8 mouse cellular contexts compared by ENCODE assay signal in the genomic region with DNA sequence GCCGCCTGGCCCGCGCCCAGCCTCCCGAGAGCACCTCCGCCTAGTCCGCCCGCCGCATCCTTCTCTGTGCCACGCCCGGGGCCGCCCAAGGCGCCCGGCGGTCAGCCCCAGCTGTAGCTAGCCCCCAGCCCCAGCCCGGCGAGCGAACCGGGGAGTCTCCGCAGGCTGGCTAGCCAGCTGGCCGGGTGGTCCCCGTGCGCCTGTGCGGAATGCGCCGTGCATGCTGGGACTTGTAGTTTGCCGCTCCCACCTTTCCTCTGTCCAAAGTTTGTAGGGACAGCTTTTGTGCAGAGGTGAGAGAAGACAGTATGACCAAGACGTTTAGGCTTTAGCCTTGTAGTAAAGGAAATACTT. TPM values are rescaled to one million over a fixed set of nuclear protein-coding genes. Genes with fewer than 3 reads are reported as not detected.
A peak's percentile ranks its signal among the peaks of the same experiment; 100 is the strongest.
DNase-seq lines count a peak whose midpoint lies in the region; ATAC-seq and TF ChIP-seq lines count a peak whose summit lies in the region.

A gene (minus strand): TSS at position 195 of the 354 bp plus-strand sequence.

- no peaks in the 10 kb centered on the region for H3K9me3 ChIP-seq in ES-Bruce4 (replicated peaks; ENCODE audit: control insufficient read depth, insufficient read depth, low read length, poor library complexity, severe bottlenecking)
- H3K9me3 ChIP-seq in forebrain, embryonic 14.5 days (replicated peaks; ENCODE audit: control insufficient read depth, low read length) = no peaks in the 10 kb centered on the region
- no peaks in the 10 kb centered on the region for H3K9me3 ChIP-seq in liver, embryonic 16.5 days (replicated peaks; ENCODE audit: control insufficient read depth, low read length)

- H3K27me3 ChIP-seq in ES-Bruce4 (ENCODE audit: control insufficient read depth, insufficient read depth, low read length, poor library complexity, severe bottlenecking) = no peaks in the 10 kb centered on the region
- 0 out of 2 replicates have a peak, but pooled peaks cover 5% of the 10 kb centered on the region for H3K27me3 ChIP-seq in forebrain, embryonic 14.5 days (replicated peaks; ENCODE audit: control insufficient read depth, insufficient read depth, low read length)
- peaks cover 18% of the 10 kb centered on the region for H3K27me3 ChIP-seq in liver, embryonic 16.5 days (ENCODE audit: control insufficient read depth, insufficient read depth, low read depth, low read length)

- H3K9ac ChIP-seq in ES-Bruce4 (ENCODE audit: low read depth, poor library complexity, severe bottlenecking) = peak within 1 kb of the TSS; percentile 80
- peak within 1 kb of the TSS; percentile 86 for H3K9ac ChIP-seq in forebrain, embryonic 14.5 days (ENCODE audit: low read length)
- peak within 1 kb of the TSS; percentile 42 for H3K9ac ChIP-seq in liver, embryonic 16.5 days (ENCODE audit: low read depth, low read length)

- H3K27ac ChIP-seq in ES-Bruce4 (ENCODE audit: insufficient read depth, low read length) = no peak within 1 kb of the TSS
- H3K27ac ChIP-seq in forebrain, embryonic 14.5 days (ENCODE audit: low read depth, low read length) = peak within 1 kb of the TSS; percentile 44
- no peak within 1 kb of the TSS for H3K27ac ChIP-seq in liver, embryonic 16.5 days (ENCODE audit: low read length)

- no peak for TF ChIP-seq CTCF in ES-Bruce4 (IDR thresholded peaks at IDR 0.05; ENCODE audit: low read depth, low read length)

- H3K4me3 ChIP-seq in ES-Bruce4 (ENCODE audit: low read depth, low read length) = peak within 1 kb of the TSS; percentile 83
- H3K4me3 ChIP-seq in forebrain, embryonic 14.5 days (ENCODE audit: low read depth, low read length) = peak within 1 kb of the TSS; percentile 81
- peak within 1 kb of the TSS; percentile 65 for H3K4me3 ChIP-seq in liver, embryonic 16.5 days (ENCODE audit: low read depth, low read length)

- no peak for TF ChIP-seq EP300 in ES-Bruce4 (IDR thresholded peaks at IDR 0.05; ENCODE audit: insufficient read depth, low read depth, low read length)

- H3K4me1 ChIP-seq in ES-Bruce4 (ENCODE audit: control insufficient read depth, insufficient read depth, low read length) = no peaks in the 10 kb centered on the region
- H3K4me1 ChIP-seq in forebrain, embryonic 14.5 days (ENCODE audit: control insufficient read depth, insufficient read depth, low read length) = peaks cover 10% of the 10 kb centered on the region
- H3K4me1 ChIP-seq in liver, embryonic 16.5 days (ENCODE audit: control insufficient read depth, low read depth, low read length) = no peaks in the 10 kb centered on the region

- 0% methylated on average over 27 of the region's 27 CpGs for WGBS in forebrain, embryonic 14.5 days
- 0% methylated on average over 27 of the region's 27 CpGs for WGBS in liver, embryonic 16.5 days (ENCODE audit: insufficient replicate concordance)

- no peaks in the 10 kb centered on the region for H3K36me3 ChIP-seq in ES-Bruce4 (ENCODE audit: control insufficient read depth, insufficient read depth, low read length, poor library complexity, severe bottlenecking)
- H3K36me3 ChIP-seq in forebrain, embryonic 14.5 days (ENCODE audit: control insufficient read depth, insufficient read depth, low read length) = no peaks in the 10 kb centered on the region
- no peaks in the 10 kb centered on the region for H3K36me3 ChIP-seq in liver, embryonic 16.5 days (ENCODE audit: control insufficient read depth, insufficient read depth)

- H3K4me2 ChIP-seq in forebrain, embryonic 14.5 days (ENCODE audit: low read length) = peak within 1 kb of the TSS; percentile 93
- peak within 1 kb of the TSS; percentile 56 for H3K4me2 ChIP-seq in liver, embryonic 16.5 days (ENCODE audit: low read depth, low read length)

- DNase-seq in c-Kit-positive CD71-negative TER-119-negative erythroid progenitor cells, embryonic 14.5 days (ENCODE audit: low read depth) = peak; percentile 1
- peak; percentile 77 for DNase-seq in forebrain, embryonic 14.5 days (ENCODE audit: low spot score)
- DNase-seq in heart, postnatal 10 days = peak; percentile 77 to 83
- peak; percentile 85 to 86 for DNase-seq in kidney, postnatal 4 days
- DNase-seq in ovary, postnatal 36 days (ENCODE audit: low spot score) = peak; percentile 69
- DNase-seq in spleen, postnatal 14 days (ENCODE audit: low spot score in 2 of 2) = no peak

- no peak for TF ChIP-seq POLR2A in ES-Bruce4 (IDR thresholded peaks at IDR 0.05; ENCODE audit: insufficient read depth, low read length)

- peak; percentile 98 for ATAC-seq in forebrain, embryonic 14.5 days
- peak; percentile 58 for ATAC-seq in liver, embryonic 16.5 days (ENCODE audit: low read depth)

- intact Hi-C loops in heart, postnatal 10 days (cut with DNase I) = loop anchor here (5.0 kb wide), 1 partner anchor 75 kb away; no protein-coding TSS in a partner anchor

RNA-seq across cellular contexts. Expression of the gene that starts here (rescaled TPM):
- 7.9 and 8.6 TPM in 2 replicates for polyA plus RNA-seq in ES-Bruce4 (2011; ENCODE audit: insufficient read depth, insufficient read length, low read depth, missing spikeins)
- polyA plus RNA-seq in forebrain, embryonic 14.5 days (2014; fragmentation: Nextera tagmentation; extraction: Ambion mirVana) = 8.5 and 10.6 TPM in 2 replicates
- 10 to 100 TPM; 18.3 to 21.0 TPM for total RNA-seq in heart, postnatal 10 days (2021)
- polyA plus RNA-seq in liver, embryonic 16.5 days (2015; fragmentation: Nextera tagmentation; extraction: Ambion mirVana) = 0.74 and 0.85 TPM in 2 replicates

Comparison
In these comparisons a context has a peak if more than half of its experiments do, and no peak if none do; other contexts are left out.
1. Peak in ATAC-seq, H3K4me3 ChIP-seq, H3K9ac ChIP-seq and H3K4me2 ChIP-seq in liver, embryonic 16.5 days; RNA of the gene not detected or under 1 TPM.
2. DNase-seq: peak in c-Kit-positive CD71-negative TER-119-negative erythroid progenitor cells, embryonic 14.5 days (single experiment), forebrain, embryonic 14.5 days (single experiment), heart, postnatal 10 days (2 of 2), kidney, postnatal 4 days (2 of 2) and ovary, postnatal 36 days (single experiment); none in spleen, postnatal 14 days (0 of 2).
3. Peak in every context shown above with its lines, with median percentiles within 50 percentile points of each other: H3K4me3 ChIP-seq and H3K9ac ChIP-seq.